Mouse (Mus musculus) adrenal gland, postnatal 14 days (tissue): Measurements from ENCODE around the gene Kctd11. TPM values are rescaled to one million over a fixed set of nuclear protein-coding genes. Genes with fewer than 3 reads are reported as not detected.
"Not testable (repeated sequence)": the region's sequence is repeated elsewhere in the genome, so short reads cannot be mapped to it uniquely, and the experiment has no call there.

Experiments
- DNase-seq: peaks from one replicate; pipeline ENCODE4 v3.0.0; 2021; ENCODE audit warnings: mixed read lengths
- total RNA-seq: library from RNA; stranded (reverse); gene quantifications from 2 replicates; pipeline ENCODE4 v1.2.3, GENCODE M21; 2021

Gene Kctd11
- total RNA-seq, 1 experiment from 2014 or later = 4.1 TPM

DNA sequence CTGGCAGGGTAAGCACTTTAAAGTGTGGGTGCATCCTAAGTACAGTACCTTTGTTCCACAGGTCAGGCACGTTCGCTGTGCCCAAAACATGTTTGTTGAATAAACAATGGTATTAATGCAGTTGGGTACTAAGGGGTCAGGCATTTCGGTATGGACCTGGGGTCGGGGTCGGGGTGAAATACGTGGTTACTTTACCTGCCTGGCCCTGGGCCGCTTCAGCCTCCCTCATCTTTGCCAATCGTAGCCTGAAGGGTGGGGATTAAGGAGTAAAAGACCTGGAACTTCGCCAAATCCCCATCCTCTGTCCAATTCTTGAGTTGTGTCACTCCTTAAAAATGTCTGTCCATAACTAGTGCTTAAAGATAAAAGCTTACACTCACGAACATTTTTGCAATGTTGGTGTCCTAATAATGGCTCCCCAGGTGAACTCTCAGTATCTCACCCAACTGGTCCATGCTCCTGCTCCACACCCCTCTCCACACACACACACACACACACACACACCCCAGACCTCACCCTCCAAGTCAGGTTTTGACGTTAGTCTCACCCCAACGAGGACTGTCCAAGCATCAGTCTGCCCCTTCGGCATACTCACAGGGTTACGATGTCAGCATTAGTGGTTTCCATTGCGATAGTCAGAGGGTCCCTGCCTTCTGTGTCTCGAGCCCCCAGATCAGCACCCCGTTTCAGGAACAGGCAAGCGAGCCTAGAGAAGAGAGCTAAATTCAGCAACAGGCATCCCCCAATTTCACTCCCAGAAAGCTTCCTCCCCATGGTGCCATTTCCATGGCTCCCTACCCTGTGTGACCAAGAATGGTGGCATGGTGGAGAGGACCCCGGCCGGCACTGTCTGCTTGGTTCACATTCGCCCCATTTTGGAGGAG is 823 bp upstream of the Kctd11 start:
- no peak for DNase-seq

DNA sequence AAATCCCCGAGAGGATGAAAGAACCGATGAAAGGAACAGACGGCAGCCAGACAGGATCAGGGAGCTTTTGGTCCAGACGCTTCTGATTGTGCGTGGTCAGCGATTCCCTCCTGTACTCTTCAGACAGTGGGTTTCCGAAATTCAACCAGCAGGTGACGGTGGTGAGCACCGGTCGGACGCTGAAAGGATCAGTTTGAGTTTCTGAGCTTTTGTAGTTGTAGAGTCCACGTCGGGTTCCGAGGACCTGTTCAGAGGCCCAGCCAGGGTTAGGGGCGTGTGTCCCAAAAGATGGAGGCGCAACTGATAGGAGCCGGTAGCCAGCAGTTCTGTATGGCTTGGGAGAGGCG is 727 bp downstream of the Kctd11 start:
- peak; percentile 81 for DNase-seq

DNA sequence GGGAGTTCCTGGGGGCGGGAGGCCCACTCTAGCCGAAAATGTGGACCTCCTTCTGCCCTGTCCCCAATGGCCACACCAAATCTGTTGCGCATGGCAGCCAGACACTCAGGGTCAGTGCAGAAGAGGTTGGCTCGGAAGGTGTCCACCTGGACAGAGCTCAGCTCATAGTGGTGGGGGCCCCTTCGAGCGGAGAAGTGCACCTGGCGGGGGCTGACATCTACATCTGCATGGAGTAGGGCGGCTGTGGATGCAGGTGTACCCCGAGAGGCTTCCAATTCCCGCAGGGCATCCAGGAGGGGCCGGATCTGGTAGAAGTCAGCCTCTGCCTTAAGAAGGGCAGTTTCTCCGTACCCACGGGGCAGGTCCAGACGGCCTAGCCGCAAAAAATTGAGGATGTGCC is 1.5 kb downstream of the Kctd11 start:
- no peak for DNase-seq

DNA sequence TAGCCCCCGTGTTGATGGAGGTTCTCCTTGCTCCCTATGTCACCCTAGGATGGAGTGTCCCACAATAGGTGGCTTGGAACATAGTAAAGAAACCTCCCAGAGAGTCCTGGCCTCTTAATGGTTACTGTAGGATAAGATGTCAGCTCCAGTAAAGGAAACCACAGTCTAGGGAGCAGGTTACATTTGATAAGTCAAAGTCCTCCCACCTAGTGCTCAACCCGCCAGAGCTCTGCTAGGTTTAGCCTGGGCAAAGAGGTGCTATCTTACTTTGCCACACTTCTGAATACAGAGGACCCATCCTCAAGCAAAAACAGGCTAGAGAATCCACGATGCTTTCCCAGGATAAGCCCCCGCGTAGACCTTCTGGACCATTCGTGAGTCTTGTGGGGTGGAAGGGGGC is 2.3 kb downstream of the Kctd11 start:
- no peak for DNase-seq

DNA sequence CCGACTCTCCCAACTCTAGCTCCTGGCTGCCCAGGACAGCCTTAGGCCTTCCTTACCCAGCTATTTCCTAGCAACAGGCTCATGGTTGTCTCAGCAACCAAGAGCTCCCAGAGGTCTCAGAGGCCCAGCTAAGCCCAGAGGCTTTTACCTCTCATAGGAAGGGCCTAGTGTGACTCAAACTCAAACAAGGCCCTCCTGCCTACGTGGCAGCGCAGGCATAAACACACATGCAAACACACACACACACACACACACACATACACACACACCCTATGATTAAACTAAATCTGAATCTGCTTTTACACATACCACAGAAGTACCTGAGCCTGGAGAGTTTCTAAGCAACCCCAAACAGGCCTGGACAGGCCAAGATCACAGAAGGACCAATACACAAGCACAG is 2.8 kb downstream of the Kctd11 start:
- no peak for DNase-seq

DNA sequence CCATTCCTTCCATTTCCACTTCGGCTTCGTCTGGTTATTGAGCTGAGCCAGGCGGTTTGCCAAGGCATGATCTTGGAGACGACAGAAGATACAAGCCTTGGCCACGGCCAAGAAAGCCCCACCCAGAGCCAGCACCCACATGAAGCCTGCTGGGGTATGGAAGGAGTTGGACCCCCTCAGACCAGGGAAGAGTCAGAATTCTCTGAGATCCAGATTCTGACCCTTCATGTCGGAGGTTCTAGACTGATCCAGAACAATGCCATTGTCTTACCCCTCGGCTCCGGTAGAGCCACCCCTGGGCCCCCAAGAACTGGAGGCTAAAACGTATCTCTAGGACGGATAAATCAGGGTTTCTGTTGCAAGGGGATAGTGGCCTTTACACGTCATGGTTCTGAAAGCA is 3.3 kb downstream of the Kctd11 start, which contains the start of gene Tmem95:
TSS of gene Tmem95 (minus strand) at position 141 of the 400 bp plus-strand sequence.
- no peak for DNase-seq

DNA sequence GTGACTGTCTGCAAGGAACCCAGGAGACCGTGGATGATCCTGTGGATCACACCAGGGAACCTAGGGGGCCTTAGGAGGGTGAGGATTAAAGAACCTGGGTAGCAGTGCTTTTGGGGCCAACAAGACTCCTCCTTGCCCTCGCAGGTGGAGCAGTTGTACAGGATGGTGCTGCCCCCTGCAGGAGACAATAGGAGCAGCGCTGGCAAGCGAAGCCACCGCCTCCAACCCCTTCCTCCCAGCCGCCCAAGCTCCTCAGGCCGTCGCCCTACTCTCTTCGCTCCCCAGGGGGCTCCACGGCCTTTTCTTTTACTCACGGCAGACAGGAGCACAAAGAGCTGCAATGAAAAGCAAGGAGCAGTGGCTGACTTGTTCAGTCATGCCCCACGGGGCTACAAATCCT is 4.3 kb downstream of the Kctd11 start:
- DNase-seq = peak; percentile 92

DNA sequence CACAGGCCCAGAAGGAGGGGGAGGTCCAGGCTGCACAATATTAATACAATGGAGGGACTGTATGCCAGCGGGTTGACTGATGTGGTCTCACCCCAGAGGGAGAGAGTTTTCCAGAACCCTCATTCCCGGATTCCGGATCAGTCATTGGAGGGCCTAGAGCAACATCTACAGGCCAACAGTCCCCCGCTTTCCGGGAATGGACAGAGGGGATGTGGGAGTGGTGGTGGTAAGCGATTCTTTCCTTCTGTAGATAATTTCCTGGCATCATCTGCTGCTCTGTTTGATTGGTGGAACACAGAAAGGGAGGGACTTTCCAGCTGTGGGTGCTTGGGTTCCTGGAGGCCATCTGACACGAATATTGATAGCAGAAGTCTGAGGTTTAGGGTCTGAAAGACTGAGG is 5.0 kb downstream of the Kctd11 start:
- no peak for DNase-seq

DNA sequence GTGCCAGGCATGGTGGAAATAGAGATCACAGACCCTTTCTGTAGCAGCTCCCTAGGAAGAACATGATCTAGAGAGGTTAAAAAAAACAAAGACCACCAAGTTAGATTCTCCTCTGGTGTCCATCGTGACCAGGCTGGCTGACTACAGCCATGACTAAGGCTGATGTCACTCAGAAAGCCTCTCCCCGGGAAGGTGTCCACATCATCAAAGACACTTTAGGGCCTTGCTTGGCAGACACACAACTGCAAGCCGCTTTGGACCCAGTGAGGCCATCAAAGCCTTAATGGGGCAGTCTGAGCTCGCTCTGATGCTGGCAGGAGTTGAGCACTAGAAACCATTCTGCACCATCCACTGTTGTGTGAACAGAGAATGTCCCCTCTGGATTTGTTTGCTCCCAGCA is 8.8 kb downstream of the Kctd11 start:
- DNase-seq = no peak

DNA sequence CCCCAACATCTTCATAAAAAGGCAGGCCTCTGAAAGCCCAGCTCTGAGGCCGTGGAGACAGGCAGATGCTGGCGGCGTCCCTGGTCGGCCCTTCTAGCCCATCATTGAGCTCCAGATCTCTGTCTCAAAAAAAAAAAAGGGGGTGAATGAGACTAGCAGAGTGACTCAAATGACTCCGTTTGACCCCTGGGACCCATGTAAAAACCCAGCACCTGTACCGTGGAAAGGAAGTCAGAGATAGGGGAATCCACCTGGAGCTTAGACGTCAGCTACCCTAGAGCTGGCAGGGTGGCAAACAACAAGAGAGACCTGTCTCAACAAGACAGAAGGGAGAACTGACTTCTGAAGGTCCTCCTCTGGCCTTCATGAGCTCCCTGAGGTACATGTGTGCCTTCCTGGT is 9.4 kb downstream of the Kctd11 start:
- DNase-seq = no peak

DNA sequence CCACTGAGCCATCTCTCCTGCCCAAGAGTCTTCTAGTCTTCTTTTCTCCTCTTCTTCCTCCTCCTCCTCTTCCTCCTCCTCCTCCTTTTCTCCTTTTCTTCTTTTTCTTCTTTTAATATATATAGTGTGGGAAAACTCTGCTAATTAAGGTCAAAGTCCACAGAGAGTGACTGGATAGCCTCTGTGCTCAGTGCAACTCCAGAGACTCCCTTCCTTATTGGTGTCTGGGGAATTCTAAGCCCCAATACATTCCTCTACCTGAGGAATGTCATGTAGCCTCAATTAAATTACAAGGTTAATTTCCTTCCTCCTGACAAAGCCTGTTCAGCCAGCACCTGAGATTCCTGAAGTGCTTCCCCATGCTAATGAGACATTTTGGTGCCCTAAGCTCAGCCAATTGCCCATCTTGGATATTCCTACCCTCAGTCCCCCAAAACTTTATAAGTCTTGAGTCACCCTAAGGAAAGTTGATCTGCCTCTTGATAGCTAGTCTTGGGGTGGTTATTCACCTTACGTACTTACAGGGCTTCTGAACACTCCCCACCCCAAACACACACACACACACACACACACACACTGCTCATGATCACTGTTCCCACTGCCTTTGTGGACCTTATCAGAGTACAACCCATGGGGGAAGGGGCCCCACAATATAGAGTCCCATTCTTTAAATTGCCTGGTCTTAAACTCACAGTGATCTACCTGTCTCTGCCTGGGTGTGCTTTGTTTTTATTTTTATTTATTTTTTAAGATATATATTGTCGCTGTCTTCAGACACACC is 10.7 kb downstream of the Kctd11 start:
- no peak for DNase-seq

DNA sequence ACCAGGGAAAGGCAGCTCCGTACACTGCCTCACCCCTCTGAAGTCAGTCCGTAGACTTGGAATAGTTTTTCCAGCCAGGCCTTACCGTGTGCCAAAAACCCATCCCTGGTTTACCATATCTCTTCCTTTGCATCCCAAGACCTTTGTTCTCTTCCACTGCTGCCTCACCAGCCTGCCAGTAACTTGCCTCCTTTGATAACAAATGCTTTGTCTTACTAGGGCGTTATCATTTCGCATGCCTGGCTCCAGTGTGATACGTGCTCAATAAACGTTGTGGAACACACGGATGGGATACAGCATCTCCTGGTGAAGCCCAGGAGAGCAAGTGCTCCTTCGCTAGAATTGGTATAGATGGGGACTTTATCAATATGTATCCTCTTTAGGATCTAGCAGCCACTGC is 13.9 kb downstream of the Kctd11 start:
- no peak for DNase-seq

DNA sequence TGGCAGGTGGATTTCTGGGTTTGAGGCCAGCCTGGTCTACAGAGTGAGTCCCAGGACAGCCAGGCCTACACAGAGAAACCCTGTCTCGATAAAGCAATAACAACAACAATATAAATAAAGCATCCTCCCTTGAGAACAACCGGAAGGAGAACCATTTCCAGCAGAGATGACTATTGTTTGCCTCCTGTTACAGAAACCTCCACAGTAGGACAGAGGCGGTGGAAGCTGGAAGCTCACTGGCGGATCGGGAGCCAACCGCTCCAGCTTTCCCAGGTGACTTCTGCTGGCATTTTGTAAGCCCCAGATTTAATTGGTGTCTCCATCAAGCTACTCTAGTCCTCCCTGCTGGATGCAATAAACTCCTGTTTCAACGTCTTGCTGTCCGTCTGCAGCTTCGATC is 15.6 kb downstream of the Kctd11 start:
- no peak for DNase-seq

DNA sequence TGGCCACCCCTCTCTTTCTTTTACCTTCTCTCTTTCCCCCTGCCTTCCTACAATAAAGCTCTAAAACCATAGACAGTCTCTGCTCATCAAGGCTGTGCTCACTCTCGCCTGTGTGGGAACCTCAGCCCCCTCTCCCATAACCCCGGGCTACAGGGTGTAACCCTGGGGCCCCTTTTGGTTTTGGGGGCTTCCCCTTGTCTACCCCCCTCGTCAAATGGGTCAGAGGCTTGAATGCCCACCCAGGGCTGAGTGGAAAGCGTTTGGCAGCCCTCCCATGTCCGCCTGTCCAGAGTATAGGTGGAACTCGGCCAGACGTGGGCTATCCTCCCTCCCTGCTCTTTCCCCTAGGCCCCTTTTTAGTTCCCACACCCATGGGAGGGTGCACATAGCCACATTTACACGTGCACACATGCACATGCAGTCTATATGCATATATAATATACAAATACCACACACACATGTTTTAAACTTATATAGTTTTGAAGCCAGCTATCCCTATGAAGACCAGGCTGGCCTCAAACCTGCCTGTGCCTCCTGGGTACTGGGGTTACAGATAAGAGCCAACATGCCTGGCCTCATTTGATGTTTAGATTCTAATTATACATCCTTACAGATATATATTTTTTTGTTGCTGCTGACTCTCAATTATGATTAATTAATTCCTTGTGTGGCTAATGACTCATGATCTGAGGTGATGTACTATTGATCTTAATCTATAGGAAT is 16.9 kb downstream of the Kctd11 start:
- DNase-seq = no peak

DNA sequence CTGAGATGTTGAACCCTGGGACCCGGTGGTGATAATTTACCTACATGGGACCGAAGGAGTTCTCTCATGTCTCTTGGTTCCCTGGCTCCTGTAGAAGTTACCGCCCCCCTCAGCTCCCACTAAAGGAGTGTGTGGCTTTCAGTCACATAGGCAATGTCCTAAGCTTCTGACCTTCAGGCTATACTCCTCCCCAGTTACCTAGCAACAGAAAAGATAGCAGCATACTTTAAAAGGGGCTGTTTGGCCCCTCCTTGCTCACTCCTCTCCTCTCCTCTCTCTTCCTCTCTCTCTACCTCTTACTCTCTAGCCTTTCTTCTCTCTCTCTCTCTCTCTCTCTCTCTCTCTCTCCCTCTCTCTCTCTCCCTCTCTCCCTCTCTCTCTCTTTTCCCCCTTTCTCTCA is 17.5 kb downstream of the Kctd11 start:
- not testable (repeated sequence) for DNase-seq

DNA sequence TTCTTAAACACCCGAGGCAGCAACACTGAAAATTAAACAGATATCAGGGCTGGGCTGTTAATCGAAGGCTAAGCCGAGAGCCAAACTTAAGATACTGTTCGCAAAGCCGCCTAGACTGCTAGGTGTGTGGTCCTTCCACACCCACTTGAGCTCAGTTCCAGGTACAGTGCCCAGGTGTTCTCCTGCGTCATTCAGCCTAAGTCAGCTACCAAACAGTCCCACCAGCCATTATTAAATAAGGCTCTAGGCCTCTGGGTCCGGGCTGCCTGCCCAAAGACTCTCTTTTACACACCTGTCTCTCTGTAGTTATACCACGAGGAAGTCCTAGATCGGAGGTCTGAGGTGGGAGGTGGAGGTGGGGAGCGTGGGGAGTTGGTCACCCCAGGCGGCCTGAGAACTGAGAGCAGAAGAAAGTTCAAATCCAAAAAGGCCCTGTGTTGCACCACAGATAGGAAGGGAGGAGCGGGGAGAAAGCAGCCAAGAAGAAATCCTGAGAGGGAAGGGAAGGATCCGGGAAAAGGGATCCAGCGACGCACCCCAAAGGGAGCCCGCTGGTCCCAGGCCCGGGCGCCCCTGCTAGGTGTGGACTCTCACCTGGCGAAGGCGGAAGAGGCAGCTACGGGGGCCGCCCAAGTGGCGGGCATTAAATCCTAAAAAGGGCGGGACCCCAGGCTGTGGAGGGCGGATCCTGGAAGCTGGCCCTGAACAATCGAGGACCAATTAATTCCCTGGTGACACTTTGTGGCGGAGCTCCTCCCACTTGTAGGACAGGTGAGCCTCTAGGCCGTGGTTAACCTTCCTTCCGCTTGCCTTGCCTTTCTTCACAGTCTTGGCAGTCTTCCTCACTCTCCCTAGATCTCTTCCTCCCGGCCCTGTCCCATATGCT is 22.9 kb downstream of the Kctd11 start, which contains the start of gene Tnk1:
TSS of gene Tnk1 (minus strand) at position 618 of the 886 bp plus-strand sequence.
- no peak for DNase-seq

DNA sequence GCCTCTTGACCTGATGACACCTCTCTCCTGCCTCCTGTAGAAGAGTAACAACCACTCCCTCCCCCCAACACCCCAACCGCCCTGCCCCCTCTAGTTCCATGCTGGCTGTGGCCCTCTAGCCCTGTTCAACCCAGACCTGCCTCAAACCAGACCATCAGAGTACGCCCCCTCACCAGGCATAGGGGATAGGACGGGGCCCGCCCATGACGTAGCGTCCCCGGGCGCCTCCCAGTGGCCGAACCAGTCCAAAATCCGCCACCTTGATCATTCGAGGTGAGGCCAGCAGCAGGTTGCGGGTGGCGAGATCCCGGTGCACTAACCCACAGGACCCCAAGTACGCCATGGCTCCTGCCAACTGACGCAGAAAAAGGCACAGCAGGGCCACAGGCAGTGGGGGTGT is 25.9 kb downstream of the Kctd11 start:
- DNase-seq = peak; percentile 73

DNA sequence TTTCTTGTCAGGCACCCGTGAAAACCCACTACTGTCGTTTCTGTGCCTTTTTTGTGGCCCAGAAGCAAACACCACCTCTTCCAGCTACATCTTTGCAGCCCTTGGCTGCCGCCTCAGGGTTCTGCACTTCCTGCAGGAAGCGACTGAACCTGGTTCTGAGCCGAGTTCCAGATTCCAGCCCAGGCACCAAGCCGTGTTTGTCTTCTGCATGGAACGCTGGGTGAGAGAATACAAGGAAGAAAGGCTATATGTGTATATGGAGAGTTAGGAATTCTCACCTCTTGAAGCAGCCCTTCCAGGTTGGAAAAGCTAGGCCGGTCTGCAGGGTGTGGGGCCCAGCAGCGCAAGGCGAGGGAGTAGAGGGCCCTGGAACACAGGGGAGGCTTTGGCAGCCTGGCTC is 26.5 kb downstream of the Kctd11 start:
- no peak for DNase-seq

DNA sequence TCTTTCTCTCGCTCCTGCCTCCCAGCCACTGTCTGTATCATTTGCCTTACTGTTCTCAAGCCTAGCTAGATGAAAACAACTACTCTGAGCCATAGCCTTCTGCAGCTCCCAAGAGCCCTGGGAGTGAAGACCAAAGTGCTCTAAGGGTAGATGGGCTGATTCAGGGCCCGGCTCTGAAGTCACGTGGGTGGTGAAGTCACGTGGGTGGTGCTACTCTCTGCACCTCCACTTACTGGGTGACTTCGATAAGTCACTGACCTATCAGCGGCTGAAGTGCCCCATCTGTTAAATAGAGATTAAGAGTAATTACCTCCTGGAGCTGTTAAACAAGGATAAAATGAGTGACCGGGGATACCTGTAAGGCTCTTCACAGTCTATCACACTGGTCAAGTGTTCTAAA is 27.2 kb downstream of the Kctd11 start:
- DNase-seq = no peak

DNA sequence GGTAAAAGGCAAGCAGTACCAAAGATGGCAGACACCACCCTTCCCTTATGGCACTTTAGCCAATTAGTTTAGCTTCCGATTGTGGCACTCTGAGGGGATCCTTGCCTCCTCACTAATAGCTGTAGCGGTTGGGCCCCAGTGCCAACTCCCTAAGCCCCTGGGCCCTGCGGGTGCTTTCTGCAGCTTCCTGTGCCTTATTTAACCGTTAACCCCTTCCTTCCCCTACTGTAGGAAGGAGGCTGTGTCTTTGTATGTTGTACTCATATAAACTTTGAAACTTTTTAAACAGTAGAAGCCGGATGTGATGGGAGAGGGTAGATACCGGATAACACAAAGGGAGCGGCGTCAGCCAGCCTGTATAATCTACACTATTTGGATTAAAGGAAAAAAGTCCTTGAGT is 30.5 kb downstream of the Kctd11 start:
- DNase-seq = no peak

DNA sequence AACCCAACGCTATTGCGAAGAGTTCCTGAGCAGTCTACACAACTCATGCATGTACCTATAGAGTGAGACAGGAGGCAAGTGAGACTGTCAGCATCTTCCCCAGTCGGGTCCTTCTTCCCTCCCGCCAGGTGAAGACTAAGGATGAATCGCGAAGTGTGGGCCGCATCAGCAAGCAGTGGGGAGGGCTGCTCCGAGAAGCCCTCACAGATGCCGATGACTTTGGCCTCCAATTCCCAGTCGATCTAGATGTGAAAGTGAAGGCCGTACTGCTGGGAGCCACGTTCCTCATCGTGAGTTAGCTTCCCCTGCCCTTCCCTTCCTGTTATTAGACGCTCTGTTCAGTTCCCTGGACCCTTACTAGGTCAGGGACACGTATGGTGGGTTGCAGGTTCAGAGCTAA is 31.3 kb downstream of the Kctd11 start:
- no peak for DNase-seq

DNA sequence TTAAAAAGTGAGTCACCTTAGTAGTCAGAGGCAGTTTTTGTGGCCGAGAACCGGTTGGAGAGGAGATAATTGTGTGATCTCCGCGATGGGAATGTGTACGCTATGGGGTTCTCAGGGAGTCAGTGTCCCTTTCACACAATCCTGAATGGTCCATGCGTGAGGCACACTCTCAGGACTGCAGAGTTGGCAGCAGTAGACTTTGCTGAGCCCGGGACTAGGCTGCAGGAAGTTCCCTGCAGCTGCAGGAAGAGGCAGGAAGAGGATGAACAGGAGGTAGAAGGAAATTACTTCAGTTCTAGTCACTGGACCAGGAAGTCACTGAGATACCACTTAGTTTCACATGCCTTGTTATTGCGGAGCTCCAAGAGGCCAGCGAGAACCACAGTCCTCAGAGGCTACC is 32.1 kb downstream of the Kctd11 start:
- no peak for DNase-seq
